Mouse (Mus musculus): ENCODE measurements around the gene Zfp976. TPM values are rescaled to one million over a fixed set of nuclear protein-coding genes. Genes with fewer than 3 reads are reported as not detected.
"Not testable (repeated sequence)": the region's sequence is repeated elsewhere in the genome, so short reads cannot be mapped to it uniquely, and the experiment has no call there.

The Zfp976 gene
- total RNA-seq (2014; rRNA removed) (2.7 TPM in 2 replicates), polyA plus RNA-seq (2015; fragmentation: Nextera tagmentation; extraction: Ambion mirVana) (1.8 and 2.0 TPM in 2 replicates)

DNA sequence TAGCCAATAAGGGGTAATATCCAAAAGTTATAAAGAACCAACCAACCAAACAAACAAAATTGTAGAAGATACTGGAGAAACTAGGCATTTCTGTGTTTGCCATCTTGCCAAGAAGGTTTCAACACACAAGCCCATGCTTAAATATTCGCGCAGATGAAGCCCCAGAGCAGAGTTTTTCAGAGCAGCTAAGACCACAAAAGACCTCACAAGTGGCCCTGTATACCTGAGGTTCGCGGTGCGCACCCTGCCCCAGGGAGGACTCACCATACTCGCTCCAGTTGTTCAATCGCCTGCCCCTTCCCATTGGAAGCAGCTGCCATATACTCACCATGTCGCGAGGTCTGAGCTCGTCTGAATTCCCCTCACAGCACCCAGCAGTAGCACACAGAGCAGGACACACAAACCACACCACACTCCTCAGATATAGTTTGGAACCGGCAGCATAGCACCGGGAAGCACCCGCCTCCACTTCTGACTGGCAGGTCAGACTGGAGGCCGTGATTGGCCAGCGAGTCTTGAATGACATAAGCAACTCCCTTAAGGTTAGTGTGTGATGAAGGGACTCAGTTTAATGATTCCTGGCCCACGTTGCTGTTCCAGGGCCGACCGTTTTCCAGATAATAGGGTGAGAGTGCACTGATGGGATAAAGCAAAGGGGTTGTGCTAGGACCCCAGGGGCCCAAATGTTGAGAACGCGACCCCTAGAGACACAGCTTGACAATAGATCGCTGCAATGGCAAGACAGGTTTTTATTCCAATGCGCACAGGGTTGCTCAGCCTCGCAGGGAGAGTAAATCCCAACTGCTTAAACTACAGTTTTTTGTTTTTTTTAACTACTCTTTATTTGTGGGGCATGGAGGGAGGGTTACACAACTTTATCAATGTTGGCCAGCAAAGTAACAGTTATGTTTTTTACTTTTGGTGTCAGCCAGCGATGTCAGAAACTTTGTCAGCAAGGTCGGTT, at the start of gene Zfp976:
TSS of gene Zfp976 (minus strand) at position 437 of the 964 bp plus-strand sequence.
- not testable (repeated sequence) for H3K27me3 ChIP-seq (ENCODE audit: insufficient read depth, low read length); H3K9me3 ChIP-seq (ENCODE audit: low read length); H3K27ac ChIP-seq (ENCODE audit: low read depth, low read length); H3K36me3 ChIP-seq (ENCODE audit: insufficient read depth); H3K4me1 ChIP-seq (ENCODE audit: insufficient read depth)
- peak within 1 kb of the TSS; percentile 39 for H3K4me3 ChIP-seq (ENCODE audit: low read depth, low read length)
- peak; percentile 70 for DNase-seq
- H3K4me2 ChIP-seq (ENCODE audit: low read depth): peak within 1 kb of the TSS; percentile 53
- H3K9ac ChIP-seq: peak within 1 kb of the TSS; percentile 28; the same call in 1 of the 2 replicates
- peak; percentile 6; the same call in 1 of the 2 replicates for TF ChIP-seq CTCF (IDR thresholded peaks at IDR 0.05; ENCODE audit: low read depth)
- peak; percentile 99 for ATAC-seq
- 4% methylated on average over 25 of the region's 25 CpGs for WGBS

DNA sequence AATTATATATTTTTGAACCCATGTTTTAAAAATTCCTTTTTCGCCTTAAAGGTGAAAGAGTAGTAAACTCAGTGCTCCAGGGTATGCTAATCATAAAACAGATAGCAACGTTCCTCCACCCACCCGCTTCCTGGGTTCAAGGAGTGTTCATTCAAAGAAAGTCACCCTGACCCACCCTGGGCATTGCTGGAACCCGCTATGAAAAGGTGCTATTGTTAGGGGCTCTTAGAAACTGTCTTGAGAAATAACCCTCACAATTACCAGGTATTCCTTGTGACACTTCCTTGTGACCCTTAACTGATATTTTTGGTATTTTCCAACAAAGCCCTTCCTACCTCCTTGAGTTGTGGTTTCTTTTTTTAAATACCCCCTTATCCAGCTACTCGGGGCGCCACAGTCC, 37.7 kb upstream of the Zfp976 start:
- DNase-seq; H3K4me1 ChIP-seq (ENCODE audit: insufficient read depth); ATAC-seq; H3K27me3 ChIP-seq (ENCODE audit: insufficient read depth, low read length); H3K36me3 ChIP-seq (ENCODE audit: insufficient read depth); H3K4me3 ChIP-seq (ENCODE audit: low read depth, low read length); H3K4me2 ChIP-seq (ENCODE audit: low read depth); H3K27ac ChIP-seq (ENCODE audit: low read depth, low read length); H3K9me3 ChIP-seq (ENCODE audit: low read length); H3K9ac ChIP-seq: not testable (repeated sequence)
- WGBS: 93% methylated on average over 6 of the region's 6 CpGs

GRCm38 (mm10) chr7:42679646-42680045, 37.3 kb upstream of the Zfp976 start:
- not testable (repeated sequence) for H3K27ac ChIP-seq (ENCODE audit: low read depth, low read length); DNase-seq; H3K9me3 ChIP-seq (ENCODE audit: low read length); H3K4me2 ChIP-seq (ENCODE audit: low read depth); ATAC-seq; H3K4me3 ChIP-seq (ENCODE audit: low read depth, low read length); H3K36me3 ChIP-seq (ENCODE audit: insufficient read depth); H3K27me3 ChIP-seq (ENCODE audit: insufficient read depth, low read length); H3K4me1 ChIP-seq (ENCODE audit: insufficient read depth); H3K9ac ChIP-seq

GRCm38 (mm10) chr7:42660140-42660539, 17.8 kb upstream of the Zfp976 start:
- not testable (repeated sequence) for H3K27me3 ChIP-seq (ENCODE audit: insufficient read depth, low read length); H3K4me3 ChIP-seq (ENCODE audit: low read depth, low read length); DNase-seq; H3K4me1 ChIP-seq (ENCODE audit: insufficient read depth); ATAC-seq; H3K36me3 ChIP-seq (ENCODE audit: insufficient read depth); H3K9ac ChIP-seq; H3K27ac ChIP-seq (ENCODE audit: low read depth, low read length); H3K4me2 ChIP-seq (ENCODE audit: low read depth)
- H3K9me3 ChIP-seq (ENCODE audit: low read length): 0 out of 2 replicates have a peak, but pooled peaks cover 11% of the 10 kb centered on the region
- WGBS: 66% methylated on average over 4 of the region's 5 CpGs

GRCm38 (mm10) chr7:42655211-42655610, 12.8 kb upstream of the Zfp976 start:
- not testable (repeated sequence) for H3K27me3 ChIP-seq (ENCODE audit: insufficient read depth, low read length); H3K36me3 ChIP-seq (ENCODE audit: insufficient read depth); H3K4me2 ChIP-seq (ENCODE audit: low read depth); H3K4me1 ChIP-seq (ENCODE audit: insufficient read depth); H3K9me3 ChIP-seq (ENCODE audit: low read length); DNase-seq; H3K4me3 ChIP-seq (ENCODE audit: low read depth, low read length); ATAC-seq; H3K9ac ChIP-seq; H3K27ac ChIP-seq (ENCODE audit: low read depth, low read length)
- 73% methylated on average over 2 of the region's 2 CpGs for WGBS

- H3K9ac ChIP-seq; H3K27me3 ChIP-seq (ENCODE audit: insufficient read depth, low read length); H3K9me3 ChIP-seq (ENCODE audit: low read length); H3K27ac ChIP-seq (ENCODE audit: low read depth, low read length); ATAC-seq; H3K4me1 ChIP-seq (ENCODE audit: insufficient read depth); H3K36me3 ChIP-seq (ENCODE audit: insufficient read depth); DNase-seq: not testable (repeated sequence)
- Histone ChIP-seq H3K4me3 (ENCODE audit: low read depth, low read length) (peak overlapping the region; percentile 39; the same call in 1 of the 2 replicates), H3K4me2 (ENCODE audit: low read depth) (peak overlapping the region; percentile 53)
- 27% methylated on average over 3 of the region's 3 CpGs for WGBS
Observed at GRCm38 (mm10) chr7:42643120-42643620, 782 bp upstream of the Zfp976 start.

DNA sequence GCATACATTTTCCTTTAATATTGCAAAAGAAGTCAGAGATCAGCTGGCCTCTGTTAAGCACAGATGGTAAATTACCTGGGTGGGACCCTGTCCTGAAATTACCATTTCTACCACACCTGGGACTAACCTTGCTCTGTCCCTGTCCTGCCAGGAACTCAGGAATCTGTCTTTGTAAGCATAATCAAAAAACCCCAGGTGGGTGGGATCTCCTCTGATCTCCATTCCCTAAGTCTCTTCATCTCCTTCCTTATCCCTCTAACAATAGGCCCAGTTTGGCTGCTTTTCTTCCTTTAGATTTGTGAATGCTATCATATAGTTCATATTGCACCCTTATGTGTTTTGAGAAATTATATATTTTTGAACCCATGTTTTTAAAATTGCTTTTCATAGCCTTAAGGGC, 11.4 kb downstream of the Zfp976 start:
- ATAC-seq; H3K27me3 ChIP-seq (ENCODE audit: insufficient read depth, low read length); DNase-seq; H3K27ac ChIP-seq (ENCODE audit: low read depth, low read length); H3K4me1 ChIP-seq (ENCODE audit: insufficient read depth); H3K4me2 ChIP-seq (ENCODE audit: low read depth); H3K4me3 ChIP-seq (ENCODE audit: low read depth, low read length); H3K36me3 ChIP-seq (ENCODE audit: insufficient read depth); H3K9ac ChIP-seq; H3K9me3 ChIP-seq (ENCODE audit: low read length): not testable (repeated sequence)

DNA sequence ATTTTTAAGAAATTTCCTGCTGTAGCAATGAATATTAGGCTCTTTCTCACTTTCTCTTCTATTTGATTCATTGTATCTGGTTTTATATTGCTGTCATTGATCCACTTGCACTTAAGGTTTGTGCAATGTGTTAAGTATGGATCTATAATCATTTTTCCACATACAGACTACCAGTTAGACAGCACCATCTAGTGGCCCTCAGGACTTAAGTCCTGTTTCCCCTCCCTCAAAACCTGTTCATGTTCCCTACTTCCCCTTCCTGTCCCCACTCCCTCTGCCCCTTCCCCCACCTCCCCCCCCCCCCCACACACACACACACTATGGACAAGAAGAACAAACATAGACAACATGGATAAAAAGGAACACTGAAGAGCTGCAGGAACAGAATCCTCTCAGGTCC, 46.7 kb downstream of the Zfp976 start:
- H3K27me3 ChIP-seq (ENCODE audit: insufficient read depth, low read length); H3K4me1 ChIP-seq (ENCODE audit: insufficient read depth); H3K9me3 ChIP-seq (ENCODE audit: low read length); ATAC-seq; H3K4me3 ChIP-seq (ENCODE audit: low read depth, low read length); H3K27ac ChIP-seq (ENCODE audit: low read depth, low read length); H3K4me2 ChIP-seq (ENCODE audit: low read depth); H3K9ac ChIP-seq; H3K36me3 ChIP-seq (ENCODE audit: insufficient read depth); DNase-seq: not testable (repeated sequence)

DNA sequence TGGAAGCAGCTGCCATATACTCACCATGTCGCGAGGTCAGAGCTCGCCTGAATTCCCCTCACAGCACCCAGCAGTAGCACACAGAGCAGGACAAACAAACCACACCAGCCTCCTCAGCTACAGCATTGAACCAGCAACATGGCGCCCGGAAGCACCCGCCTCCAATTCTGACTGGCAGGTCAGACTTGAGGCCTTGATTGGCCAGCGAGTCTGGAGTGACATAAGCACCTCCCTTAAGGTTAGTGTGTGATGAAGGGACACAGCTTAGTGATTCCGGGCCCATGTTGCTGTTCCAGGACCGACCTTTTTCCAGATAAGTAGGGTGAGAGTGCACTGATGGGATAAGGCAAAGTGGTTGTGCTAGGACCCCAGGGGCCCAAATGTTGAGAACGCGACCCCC, 50.0 kb downstream of the Zfp976 start, which contains the start of gene Zfp977:
TSS of gene Zfp977 (minus strand) at position 135 of the 400 bp plus-strand sequence.
- H3K4me3 ChIP-seq (ENCODE audit: low read depth, low read length); H3K27ac ChIP-seq (ENCODE audit: low read depth, low read length); H3K9ac ChIP-seq; H3K4me1 ChIP-seq (ENCODE audit: insufficient read depth); DNase-seq; H3K4me2 ChIP-seq (ENCODE audit: low read depth); H3K27me3 ChIP-seq (ENCODE audit: insufficient read depth, low read length); ATAC-seq; H3K36me3 ChIP-seq (ENCODE audit: insufficient read depth); H3K9me3 ChIP-seq (ENCODE audit: low read length): not testable (repeated sequence)
- 93% methylated on average over 11 of the region's 11 CpGs for WGBS

- not testable (repeated sequence) for DNase-seq; H3K4me1 ChIP-seq (ENCODE audit: insufficient read depth); H3K36me3 ChIP-seq (ENCODE audit: insufficient read depth); H3K9me3 ChIP-seq (ENCODE audit: low read length); H3K9ac ChIP-seq; ATAC-seq; H3K27ac ChIP-seq (ENCODE audit: low read depth, low read length); H3K4me3 ChIP-seq (ENCODE audit: low read depth, low read length); H3K4me2 ChIP-seq (ENCODE audit: low read depth); H3K27me3 ChIP-seq (ENCODE audit: insufficient read depth, low read length)
Observed at GRCm38 (mm10) chr7:42591311-42591710, 51.1 kb downstream of the Zfp976 start.
